Mouse (Mus musculus) leukemia stem cell, adult 10-12 weeks (primary cell): ENCODE measurements around the gene Gse1. TPM values are rescaled to one million over a fixed set of nuclear protein-coding genes. Genes with fewer than 3 reads are reported as not detected.

ENCODE experiments used
- polyA plus RNA-seq: library from polyadenylated mRNA; stranded (reverse); fragments of >175 nt; gene quantifications from 2 replicates; pipeline ENCODE4 v1.2.3, GENCODE M21; 2012; ENCODE audit warnings: low replicate concordance

Gse1 gene
- polyA plus RNA-seq = 224 and 276 TPM in 2 replicates

DNA sequence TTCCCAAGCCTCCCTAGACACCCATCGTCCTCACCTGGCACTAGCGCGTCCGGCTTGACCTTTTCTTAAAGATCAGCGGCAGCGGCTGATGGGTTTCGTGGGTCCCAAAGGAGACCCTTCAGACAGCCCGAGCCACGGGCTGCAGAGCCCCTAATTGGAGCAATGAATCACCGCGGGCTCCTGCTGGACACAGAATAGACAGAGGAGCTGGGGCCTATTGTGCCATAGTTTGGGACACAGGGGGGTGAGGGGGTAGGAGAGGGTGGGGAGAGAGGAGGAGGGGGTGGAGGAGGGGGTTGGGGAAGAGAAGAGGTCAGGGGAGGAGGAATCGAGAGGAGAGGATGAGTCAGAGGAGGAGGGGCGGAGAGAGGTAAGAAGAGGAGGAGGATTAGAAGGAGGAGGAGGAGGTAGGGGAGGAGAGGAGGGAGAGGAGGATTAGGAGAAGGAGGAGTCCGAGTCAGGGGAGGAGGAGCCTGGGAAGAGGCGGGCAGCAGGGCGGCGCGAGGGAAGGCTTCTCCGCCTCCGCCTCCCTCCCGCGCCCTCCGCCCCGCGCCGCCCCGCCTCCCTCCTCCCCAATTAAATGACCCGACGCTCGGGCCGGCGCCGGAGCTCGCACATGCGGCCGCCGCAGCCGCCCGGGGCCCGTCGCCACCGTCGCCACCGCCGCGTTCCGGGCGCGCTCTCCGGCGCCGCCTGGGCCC lies at the start of gene Gse1:
Gse1 (plus strand) TSS at position 566 of the 701 bp plus-strand sequence.

DNA sequence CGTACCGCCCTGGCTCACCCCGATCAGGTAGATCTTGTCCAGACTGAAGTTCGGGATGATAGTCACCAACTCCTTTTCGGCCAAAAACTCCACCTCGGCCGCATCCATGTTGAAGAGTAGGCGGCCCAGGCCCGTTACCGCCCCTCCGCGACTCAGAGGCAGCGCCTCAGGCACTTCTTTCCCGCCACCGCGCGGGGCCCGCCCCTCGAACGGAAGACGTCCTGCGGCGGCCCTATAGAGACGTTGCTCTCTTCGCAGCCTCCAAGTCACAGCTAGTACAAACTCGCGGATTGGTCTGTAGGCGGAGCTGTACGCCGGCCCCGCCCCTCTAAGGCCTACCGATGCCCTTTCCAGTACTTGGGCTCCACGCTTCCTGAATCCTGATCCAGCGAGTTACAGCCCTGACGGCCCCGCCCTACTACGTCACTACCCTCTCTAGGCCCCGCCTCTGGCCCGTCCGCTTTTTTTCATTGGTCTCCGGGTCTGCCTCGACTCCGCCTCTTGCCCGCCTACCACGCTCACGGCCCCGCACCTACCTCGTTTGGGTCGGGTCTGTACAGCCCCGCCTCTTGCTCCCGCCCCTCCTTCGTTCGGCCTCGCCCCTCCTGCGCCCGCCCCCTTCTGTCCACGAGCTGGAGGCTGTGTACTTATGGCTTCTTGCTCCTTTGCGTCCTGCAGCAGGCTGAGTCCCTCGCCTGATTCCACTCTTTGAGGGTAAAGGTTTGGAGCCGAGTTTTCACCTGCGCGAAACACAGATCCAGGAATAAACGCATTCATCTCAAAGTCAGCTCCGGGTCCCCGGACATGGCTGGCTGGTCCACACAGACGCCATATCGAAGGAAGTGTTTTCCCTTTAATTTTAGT lies 360.9 kb downstream of the Gse1 start, which contains the start of gene Gins2:
Gins2 (minus strand) TSS at position 397 of the 864 bp plus-strand sequence.

Other genes starting within 250 kb of the Gse1 start
- gene Crispld2, start 236.0 kb upstream of the Gse1 start, polyA plus RNA-seq = 0.92 and 1.6 TPM in 2 replicates
- 27.0 and 42.0 TPM in 2 replicates for gene Zdhhc7, start 127.0 kb upstream of the Gse1 start, polyA plus RNA-seq
- gene 6430548M08Rik, start 114.3 kb upstream of the Gse1 start, polyA plus RNA-seq = 2.2 and 5.1 TPM in 2 replicates
- gene Fam92b, start 51.0 kb upstream of the Gse1 start, polyA plus RNA-seq = not detected in 2 replicates